In genomic region chr7:99947329-99947728, GRCm38 (mm10) we compare ENCODE assay signal across 9 mouse cellular contexts. TPM values are rescaled to one million over a fixed set of nuclear protein-coding genes. Genes with fewer than 3 reads are reported as not detected.
A peak's percentile ranks its signal among the peaks of the same experiment; 100 is the strongest.
DNase-seq lines count a peak whose midpoint lies in the region; ATAC-seq and TF ChIP-seq lines count a peak whose summit lies in the region.
"Had no signal": no experiment of that assay in that cellular context is flagged by ENCODE, and none has a peak within 500 bp of the region (broad histone marks: within the 10 kb centered on the region; RNA-seq: fewer than 3 reads in every experiment).

No protein-coding gene starts in this region.

- WGBS in midbrain, embryonic 16.5 days, result 85% methylated on average over 9 of the region's 9 CpGs
- 87% methylated on average over 9 of the region's 9 CpGs for WGBS in midbrain, embryonic 13.5 days
- 24% methylated on average over 9 of the region's 9 CpGs for WGBS in cerebellum, adult 2 months

- TF ChIP-seq CTCF in cerebellum, adult 2 months (IDR thresholded peaks at IDR 0.05; ENCODE audit: borderline replicate concordance, insufficient read depth, low read depth, low read length), result no peak
- TF ChIP-seq CTCF in gastrocnemius, adult 2 months (IDR thresholded peaks at IDR 0.05), result no peak

- H3K4me3 ChIP-seq in midbrain, embryonic 16.5 days (ENCODE audit: low read depth, low read length), result no peak overlapping the region
- H3K4me3 ChIP-seq in midbrain, embryonic 13.5 days (replicated peaks), result no peak overlapping the region
- no peak overlapping the region for H3K4me3 ChIP-seq in cerebellum, adult 2 months (replicated peaks; ENCODE audit: insufficient read depth, low read depth, low read length)
- H3K4me3 ChIP-seq in gastrocnemius, adult 2 months, result no peak overlapping the region

- intact Hi-C loops in gastrocnemius, adult 2 months (cut with DNase I), result no loop called here

- no peak for TF ChIP-seq POLR2A in cerebellum, adult 2 months (IDR thresholded peaks at IDR 0.05; ENCODE audit: borderline replicate concordance, insufficient read depth, low read length)

- no peak overlapping the region for H3K4me2 ChIP-seq in midbrain, embryonic 16.5 days (ENCODE audit: low read length)
- H3K4me2 ChIP-seq in midbrain, embryonic 13.5 days (replicated peaks), result no peak overlapping the region

- H3K9me3 ChIP-seq in midbrain, embryonic 16.5 days (replicated peaks; ENCODE audit: control insufficient read depth, low read length, poor library complexity, severe bottlenecking), result no peaks in the 10 kb centered on the region
- H3K9me3 ChIP-seq in midbrain, embryonic 13.5 days, result no peaks in the 10 kb centered on the region

- H3K4me1 ChIP-seq in midbrain, embryonic 16.5 days (ENCODE audit: control insufficient read depth, insufficient read depth, low read length), result no peaks in the 10 kb centered on the region
- H3K4me1 ChIP-seq in midbrain, embryonic 13.5 days (replicated peaks), result no peaks in the 10 kb centered on the region
- H3K4me1 ChIP-seq in cerebellum, adult 2 months (ENCODE audit: control insufficient read depth, insufficient read depth, low read length), result peaks cover 7% of the 10 kb centered on the region; the same call in 1 of the 2 replicates

- H3K9ac ChIP-seq in midbrain, embryonic 16.5 days (ENCODE audit: low read depth, low read length), result no peak overlapping the region
- H3K9ac ChIP-seq in midbrain, embryonic 13.5 days (replicated peaks), result no peak overlapping the region

- no peak overlapping the region for H3K27ac ChIP-seq in midbrain, embryonic 16.5 days (ENCODE audit: low read length)
- no peak overlapping the region for H3K27ac ChIP-seq in midbrain, embryonic 13.5 days
- H3K27ac ChIP-seq in cerebellum, adult 2 months (ENCODE audit: insufficient read depth, low read length), result no peak overlapping the region
- no peak overlapping the region for H3K27ac ChIP-seq in gastrocnemius, adult 2 months

- H3K27me3 ChIP-seq in midbrain, embryonic 16.5 days (ENCODE audit: control insufficient read depth, insufficient read depth, low read depth, low read length), result no peaks in the 10 kb centered on the region
- no peaks in the 10 kb centered on the region for H3K27me3 ChIP-seq in midbrain, embryonic 13.5 days
- no peaks in the 10 kb centered on the region for H3K27me3 ChIP-seq in cerebellum, adult 2 months (ENCODE audit: control insufficient read depth, insufficient read depth, low read length)

- peaks cover 14% of the 10 kb centered on the region for H3K36me3 ChIP-seq in midbrain, embryonic 16.5 days (ENCODE audit: control insufficient read depth, insufficient read depth, low read length)
- H3K36me3 ChIP-seq in midbrain, embryonic 13.5 days, result peaks cover 62% of the 10 kb centered on the region

- ATAC-seq in midbrain, embryonic 16.5 days, result 0 out of 2 replicates have a peak, but pooled peaks have one; percentile 32
- no peak for ATAC-seq in midbrain, embryonic 13.5 days
- ATAC-seq in megakaryocyte-erythroid progenitor cell, adult 5-6 weeks (replicated peaks; ENCODE audit: low FRiP score, low TSS enrichment, poor library complexity, severe bottlenecking), result no peak
- ATAC-seq: inflammation-experienced regulatory T-cells, adult 6 months had no signal

- DNase-seq in cerebellum, adult 2 months, result peak; percentile 69 to 81
- DNase-seq in left cerebral cortex, adult 11 months (ENCODE audit: low spot score), result peak; percentile 79
- peak; percentile 89 to 91 for DNase-seq in right cerebral cortex, postnatal 10 days (ENCODE audit: low spot score in 2 of 2)
- DNase-seq in gastrocnemius, adult 2 months, result no peak
- no peak for DNase-seq in spleen, postnatal 10 days (ENCODE audit: low spot score in 2 of 2)

RNA-seq across cellular contexts. Expression of gene Rnf169, which starts 32.9 kb away (rescaled TPM):
- polyA plus RNA-seq in midbrain, embryonic 16.5 days (2015; fragmentation: Nextera tagmentation; extraction: Ambion mirVana), result 4.3 and 4.4 TPM in 2 replicates
- 5.0 and 5.5 TPM in 2 replicates for polyA plus RNA-seq in midbrain, embryonic 13.5 days (2015; fragmentation: Nextera tagmentation; extraction: Ambion mirVana)
- polyA plus RNA-seq in cerebellum, adult 2 months (2012; rRNA removed), result 8.1 and 8.7 TPM in 2 replicates
- 1 to 10 TPM; 8.1 to 10.0 TPM for total RNA-seq in gastrocnemius, adult 2 months (2021)
- total RNA-seq in megakaryocyte-erythroid progenitor cell, adult 5-6 weeks (2014; fragmentation: Nextera tagmentation), result 5.3 and 10.4 TPM in 2 replicates
- 7.8 and 14.8 TPM in 2 replicates for total RNA-seq in megakaryocyte-erythroid progenitor cell, adult 5-6 weeks (2017)

RNA-seq across cellular contexts. Expression of gene Chrdl2, which starts 58.6 kb away (rescaled TPM):
- polyA plus RNA-seq in midbrain, embryonic 16.5 days (2015; fragmentation: Nextera tagmentation; extraction: Ambion mirVana), result 0.12 and 0.48 TPM in 2 replicates
- not detected in 2 replicates for polyA plus RNA-seq in midbrain, embryonic 13.5 days (2015; fragmentation: Nextera tagmentation; extraction: Ambion mirVana)
- 0.79 and 1.3 TPM in 2 replicates for polyA plus RNA-seq in cerebellum, adult 2 months (2012; rRNA removed)
- total RNA-seq in gastrocnemius, adult 2 months (2021), result 1 to 10 TPM; 2.0 to 3.2 TPM
- total RNA-seq in megakaryocyte-erythroid progenitor cell, adult 5-6 weeks (2014; fragmentation: Nextera tagmentation), result not detected in 2 replicates
- not detected in 2 replicates for total RNA-seq in megakaryocyte-erythroid progenitor cell, adult 5-6 weeks (2017)
- polyA plus RNA-seq: inflammation-experienced regulatory T-cells, adult 6 months had no signal

Comparison
In these comparisons a context has a peak if more than half of its experiments do, and no peak if none do; other contexts are left out.
1. DNase-seq: peak in cerebellum, adult 2 months (2 of 2), left cerebral cortex, adult 11 months (single experiment) and right cerebral cortex, postnatal 10 days (2 of 2); none in gastrocnemius, adult 2 months (single experiment) and spleen, postnatal 10 days (0 of 2).